Mouse (Mus musculus) midbrain, postnatal 0 days (tissue): ENCODE data around the gene Arcn1. TPM values are rescaled to one million over a fixed set of nuclear protein-coding genes. Genes with fewer than 3 reads are reported as not detected.

ENCODE experiments used
- ATAC-seq: fragments of 200-750 bp; cut with Nextera tagmentation; 2 replicates; pipeline ENCODE4 v1.8.0; 2017; ENCODE audit warnings: moderate number of reproducible peaks, mild to moderate bottlenecking, moderate TSS enrichment, moderate library complexity; ENCODE audit not compliant: low FRiP score
- DNase-seq: peaks from one replicate; pipeline ENCODE4 v3.0.0-alpha.2; 2015; ENCODE audit warnings: low spot score
- H3K27ac ChIP-seq: fragments of 300-500 bp; sonication (generic); 2 replicates; pipeline ENCODE4 v1.5.1; 2014; ENCODE audit warnings: low read depth, mild to moderate bottlenecking, low read length, mixed read lengths
- H3K27me3 ChIP-seq: fragments of 300-500 bp; sonication (generic); 2 replicates; pipeline ENCODE4 v1.6.1; 2014; ENCODE audit warnings: low read length, control low read depth, mixed read lengths; ENCODE audit not compliant: insufficient read depth
- H3K36me3 ChIP-seq: fragments of 300-500 bp; sonication (generic); 2 replicates; pipeline ENCODE4 v1.6.1; 2014; ENCODE audit warnings: low read length, control low read depth, mixed read lengths; ENCODE audit not compliant: insufficient read depth
- H3K4me1 ChIP-seq: fragments of 300-500 bp; sonication (generic); 2 replicates; pipeline ENCODE4 v1.6.1; 2014; ENCODE audit warnings: mild to moderate bottlenecking, control low read depth, antibody characterized with exemption, low read length, mixed read lengths; ENCODE audit not compliant: insufficient read depth
- H3K4me2 ChIP-seq: fragments of 300-500 bp; sonication (generic); 2 replicates; pipeline ENCODE4 v1.6.1; 2014; ENCODE audit warnings: low read depth, mild to moderate bottlenecking, low read length, mixed read lengths; ENCODE audit not compliant: poor library complexity, severe bottlenecking
- H3K4me3 ChIP-seq: fragments of 300-500 bp; sonication (generic); 2 replicates; pipeline ENCODE4 v1.5.1; 2014; ENCODE audit warnings: low read depth, mild to moderate bottlenecking, low read length, moderate library complexity
- H3K9ac ChIP-seq: fragments of 300-500 bp; sonication (generic); replicated peaks from 2 replicates; pipeline ENCODE4 v1.6.1; 2014; ENCODE audit warnings: mild to moderate bottlenecking, low read length, moderate library complexity, mixed read lengths; ENCODE audit not compliant: poor library complexity, severe bottlenecking
- H3K9me3 ChIP-seq: fragments of 300-500 bp; sonication (generic); 2 replicates; pipeline ENCODE4 v1.6.1; 2016; ENCODE audit warnings: low read length, control low read depth
- CTCF ChIP-seq: IDR thresholded peaks from 2 replicates; pipeline ENCODE4 v1.5.1; 2016; ENCODE audit warnings: antibody characterized with exemption, mild to moderate bottlenecking
- WGBS: fragments of 180-500 bp; shearing (Covaris S2); extraction: QIAGEN DNeasy Blood & Tissue Kit; methylation state at CpG from one replicate; pipeline ENCODE4 v1.1.7; 2014; 5-methylcytosine and 5-hydroxymethylcytosine counted together
- polyA plus RNA-seq: library from polyadenylated mRNA; unstranded; fragments of >200 nt; fragmentation: Nextera tagmentation; extraction: Ambion mirVana; gene quantifications from 2 replicates; pipeline ENCODE4 v1.2.1, GENCODE M21; 2015
- total RNA-seq: library from RNA; depleted of rRNA; stranded (reverse); fragments of >200 nt; gene quantifications from 2 replicates; pipeline ENCODE4 v1.2.3, GENCODE M21; 2014

Arcn1 gene
- total and polyA plus RNA-seq, 2 experiments from 2014 or later: 93.7 to 106 TPM

DNA sequence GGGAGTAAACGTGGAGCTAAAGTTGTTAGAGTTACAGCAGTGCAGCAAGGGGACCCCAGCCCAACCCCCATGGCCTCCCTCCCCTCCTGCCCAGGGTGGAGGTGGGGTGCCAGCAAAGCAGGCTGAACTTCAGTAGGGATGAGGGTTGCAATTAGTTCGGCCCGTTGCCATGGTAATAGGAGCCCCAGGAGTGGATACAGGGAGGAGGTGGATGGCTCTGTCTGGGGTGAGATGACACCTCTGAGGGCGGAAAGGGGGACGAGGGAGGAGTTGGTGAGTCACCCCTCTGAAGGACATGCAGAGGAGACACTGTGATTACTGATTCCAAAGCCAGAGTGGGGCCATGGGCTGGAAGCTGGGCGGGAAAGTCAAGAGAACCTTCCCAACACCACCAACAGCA, 58.7 kb downstream of the Arcn1 start:
- ATAC-seq (no peak), DNase-seq (no peak)
- WGBS: 17% methylated on average over 6 of the region's 6 CpGs
- Histone ChIP-seq H3K4me1 (peaks cover 8% of the 10 kb centered on the region; the same call in 1 of the 2 replicates), H3K36me3 (peaks cover 63% of the 10 kb centered on the region), H3K4me3 (no peak overlapping the region), H3K27me3 (no peaks in the 10 kb centered on the region), H3K9ac (no peak overlapping the region), H3K27ac (no peak overlapping the region), H3K4me2 (no peak overlapping the region), H3K9me3 (no peaks in the 10 kb centered on the region)
- no peak for TF ChIP-seq CTCF

DNA sequence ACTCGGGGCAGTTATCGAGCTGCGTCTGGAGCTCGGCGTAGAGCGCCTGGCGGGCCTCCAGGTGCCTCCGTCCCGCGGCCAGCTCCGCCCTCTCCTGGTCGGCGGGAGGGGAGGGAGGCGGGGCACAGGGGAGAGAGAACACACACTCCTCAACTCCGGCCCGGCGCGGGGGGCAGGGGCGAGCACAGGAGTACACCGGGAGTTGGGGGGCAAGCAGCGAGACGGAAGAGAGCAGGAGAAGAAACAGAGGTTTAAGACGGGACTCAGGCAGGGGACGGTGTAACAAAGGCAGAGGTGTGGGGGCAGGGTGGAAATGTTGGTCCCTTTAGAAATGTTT, 59.2 kb downstream of the Arcn1 start:
- WGBS: 11% methylated on average over 22 of the region's 24 CpGs
- no peak overlapping the region for H3K9ac ChIP-seq

DNA sequence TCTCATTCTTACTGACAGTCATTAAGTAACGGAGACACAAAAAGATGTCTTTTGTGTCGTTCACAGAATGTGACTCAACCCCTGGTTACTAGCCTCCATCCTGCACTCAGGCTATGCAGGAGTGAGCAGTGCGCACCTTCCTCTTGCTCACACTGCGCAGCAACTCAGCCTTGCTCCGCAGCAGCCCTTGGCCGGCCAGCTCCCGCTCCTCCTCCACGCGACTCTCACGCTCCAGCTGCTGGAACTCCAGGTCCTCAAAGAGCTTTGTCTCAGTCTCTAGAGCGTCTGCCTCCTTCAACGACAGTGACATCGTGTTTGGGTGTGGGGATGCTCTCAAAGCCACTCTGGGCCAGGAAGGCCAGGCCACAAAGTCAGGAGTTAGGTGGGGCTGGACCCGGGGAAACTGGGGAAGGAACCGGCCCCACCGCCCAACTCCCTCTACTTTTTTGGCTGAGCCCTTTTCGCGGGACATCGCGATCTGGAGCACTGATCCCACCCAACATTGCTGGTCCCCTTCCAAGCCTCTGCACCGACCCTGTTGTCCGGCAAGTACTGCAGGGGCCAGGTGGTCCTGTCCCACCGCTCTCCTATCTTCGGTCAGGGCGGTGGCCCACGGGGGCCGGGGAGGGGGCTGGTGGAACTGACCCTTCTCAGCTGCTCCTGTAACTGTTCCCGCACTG, 59.8 kb downstream of the Arcn1 start:
- DNase-seq: no peak
- Histone ChIP-seq H3K4me3 (peak overlapping the region; percentile 6; the same call in 1 of the 2 replicates), H3K9ac (no peak overlapping the region), H3K27ac (no peak overlapping the region), H3K9me3 (no peaks in the 10 kb centered on the region), H3K4me1 (peaks cover 8% of the 10 kb centered on the region; the same call in 1 of the 2 replicates), H3K27me3 (no peaks in the 10 kb centered on the region), H3K4me2 (peak overlapping the region; percentile 42), H3K36me3 (peaks cover 64% of the 10 kb centered on the region)
- ATAC-seq: peak; percentile 15; the same call in 1 of the 2 replicates
- no peak for TF ChIP-seq CTCF
- WGBS: 21% methylated on average over 28 of the region's 28 CpGs

More for the DNA sequence above, 59.2 kb downstream of the Arcn1 start:
- TF ChIP-seq CTCF: peak; percentile 17; the same call in 1 of the 2 replicates
- ATAC-seq (peak; percentile 14; the same call in 1 of the 2 replicates), DNase-seq (peak; percentile 58)
- H3K27me3 ChIP-seq: no peaks in the 10 kb centered on the region
- no peak overlapping the region for H3K27ac ChIP-seq
- peak overlapping the region; percentile 6; the same call in 1 of the 2 replicates for H3K4me3 ChIP-seq
- no peaks in the 10 kb centered on the region for H3K9me3 ChIP-seq
- H3K36me3 ChIP-seq: peaks cover 64% of the 10 kb centered on the region
- peaks cover 8% of the 10 kb centered on the region; the same call in 1 of the 2 replicates for H3K4me1 ChIP-seq
- peak overlapping the region; percentile 42 for H3K4me2 ChIP-seq

DNA sequence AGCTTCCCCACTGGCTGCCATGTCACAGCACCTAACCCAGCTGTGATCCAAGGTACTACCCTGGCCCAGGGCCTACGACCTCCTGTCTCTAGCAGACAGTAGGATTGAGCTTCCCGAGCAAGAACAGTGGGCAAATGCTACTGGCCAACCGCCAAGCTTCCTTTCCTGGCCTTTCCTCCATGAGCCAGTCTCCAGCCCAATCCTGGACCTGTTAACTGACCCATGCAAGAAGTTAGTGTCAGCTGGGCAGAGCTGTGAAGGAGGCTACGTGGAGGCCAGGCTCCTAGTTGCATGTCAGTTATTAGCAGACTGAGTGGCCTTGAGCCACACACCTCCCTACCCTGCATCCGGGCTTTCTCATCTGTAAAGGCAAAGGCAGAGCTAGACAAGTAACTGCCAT, 67.9 kb downstream of the Arcn1 start:
- peaks cover 67% of the 10 kb centered on the region for H3K36me3 ChIP-seq
- no peaks in the 10 kb centered on the region for H3K9me3 ChIP-seq
- no peak overlapping the region for H3K9ac ChIP-seq
- H3K27ac ChIP-seq: no peak overlapping the region
- no peak overlapping the region for H3K4me2 ChIP-seq
- WGBS: 90% methylated on average over 5 of the region's 5 CpGs
- ATAC-seq (no peak), DNase-seq (no peak)
- TF ChIP-seq CTCF: no peak
- no peak overlapping the region for H3K4me3 ChIP-seq
- no peaks in the 10 kb centered on the region for H3K27me3 ChIP-seq
- H3K4me1 ChIP-seq: no peaks in the 10 kb centered on the region

DNA sequence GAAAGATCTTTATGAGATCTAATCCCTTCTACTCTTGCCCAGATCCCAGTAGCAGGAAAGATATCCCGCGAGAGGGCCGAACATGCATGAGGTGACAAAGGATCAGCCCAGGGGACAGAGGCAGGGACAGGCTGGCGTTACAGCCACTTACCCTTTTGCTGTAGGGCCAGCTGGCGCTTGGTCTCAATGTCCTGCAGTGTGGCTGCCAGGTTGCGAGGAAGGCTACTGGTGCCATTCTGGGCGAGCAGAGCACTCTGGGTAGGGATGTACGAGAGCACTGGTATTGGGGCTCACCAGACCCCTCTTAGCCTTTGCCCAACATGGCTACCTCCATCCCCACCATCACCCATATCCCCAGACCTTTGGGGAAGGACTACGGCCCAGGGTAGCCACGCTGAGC, 68.4 kb downstream of the Arcn1 start:
- H3K36me3 ChIP-seq: peaks cover 71% of the 10 kb centered on the region
- no peak overlapping the region for H3K27ac ChIP-seq
- no peaks in the 10 kb centered on the region for H3K4me1 ChIP-seq
- no peak overlapping the region for H3K4me3 ChIP-seq
- no peak for TF ChIP-seq CTCF
- 89% methylated on average over 9 of the region's 10 CpGs for WGBS
- no peak overlapping the region for H3K9ac ChIP-seq
- DNase-seq (no peak), ATAC-seq (no peak)
- H3K9me3 ChIP-seq: no peaks in the 10 kb centered on the region
- H3K4me2 ChIP-seq: no peak overlapping the region
- no peaks in the 10 kb centered on the region for H3K27me3 ChIP-seq

DNA sequence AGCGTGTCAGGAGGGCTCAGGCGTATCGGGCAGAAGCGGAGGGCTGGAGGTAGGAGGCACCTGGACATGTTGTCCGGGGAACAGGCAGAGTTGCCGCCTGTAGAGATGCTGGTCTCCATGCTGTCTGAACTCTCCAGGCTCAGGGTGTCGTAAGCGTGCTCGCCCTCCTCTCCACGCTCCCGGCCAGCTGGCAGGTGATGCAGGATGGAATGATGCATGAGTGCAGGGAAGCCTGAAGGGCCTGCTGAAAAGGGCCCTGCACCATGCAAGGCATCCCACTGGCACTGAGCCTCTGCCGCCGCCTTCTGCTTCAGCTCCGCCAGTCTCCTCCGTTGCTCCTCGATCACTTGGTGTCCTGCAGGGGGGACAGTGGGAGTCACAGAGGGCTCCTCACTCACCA, 69.8 kb downstream of the Arcn1 start:
- WGBS: 94% methylated on average over 16 of the region's 16 CpGs
- DNase-seq (no peak), ATAC-seq (no peak)
- no peak for TF ChIP-seq CTCF
- Histone ChIP-seq H3K4me3 (no peak overlapping the region), H3K27ac (no peak overlapping the region), H3K9ac (no peak overlapping the region), H3K27me3 (no peaks in the 10 kb centered on the region), H3K36me3 (peaks cover 72% of the 10 kb centered on the region), H3K4me2 (no peak overlapping the region), H3K4me1 (no peaks in the 10 kb centered on the region), H3K9me3 (no peaks in the 10 kb centered on the region)
